Mouse (Mus musculus) cerebellum, adult (tissue): ENCODE results near the gene Amn1.
"Not testable (repeated sequence)": the region's sequence is repeated elsewhere in the genome, so short reads cannot be mapped to it uniquely, and the experiment has no call there.

ENCODE experiments used
- ATAC-seq: cut with Nextera tagmentation; 2 replicates; pipeline ENCODE4 v1.9.2; 2017; ENCODE audit warnings: mild to moderate bottlenecking, moderate library complexity, mixed read lengths; ENCODE audit not compliant: insufficient number of reproducible peaks, low FRiP score, low TSS enrichment

The Amn1 gene

DNA sequence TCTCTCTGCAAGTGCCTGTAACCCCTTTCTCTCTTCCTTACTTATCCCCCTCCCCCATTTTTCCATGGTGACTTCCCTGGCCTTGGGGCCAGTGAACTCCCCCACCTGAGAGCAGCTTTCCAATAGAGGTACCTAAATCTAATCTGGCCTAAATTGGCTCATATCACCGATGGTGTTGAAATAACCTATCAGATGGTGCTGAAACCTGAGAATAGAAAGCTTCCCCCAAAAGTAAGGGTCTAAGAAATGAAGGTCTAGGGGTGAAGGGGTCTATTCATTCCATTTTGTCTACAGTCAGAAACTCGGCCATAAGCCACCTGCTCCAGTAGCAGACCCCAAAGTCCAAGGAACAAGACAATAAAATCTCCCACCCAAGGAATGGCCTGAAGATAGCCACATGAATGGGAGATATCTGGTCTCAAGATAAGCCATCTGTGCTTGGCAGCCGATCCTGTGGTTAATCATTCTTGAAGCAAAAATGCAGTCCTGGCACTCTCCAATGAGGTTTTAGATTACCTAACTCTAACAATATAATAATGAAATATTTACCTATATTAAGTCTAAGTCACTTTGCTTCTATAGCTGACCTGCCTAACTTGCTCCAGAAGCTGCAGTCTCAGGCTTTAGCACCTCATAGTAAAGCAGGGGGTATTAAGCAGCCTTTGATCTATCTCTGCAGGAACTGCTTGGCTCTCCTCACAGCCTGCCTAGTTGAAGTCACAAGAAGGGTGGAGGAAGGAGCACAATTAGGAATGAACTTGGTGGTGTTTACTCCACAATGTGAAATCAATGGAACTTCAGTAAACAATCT lies 33.3 kb downstream of the Amn1 start:
- no peak for ATAC-seq

DNA sequence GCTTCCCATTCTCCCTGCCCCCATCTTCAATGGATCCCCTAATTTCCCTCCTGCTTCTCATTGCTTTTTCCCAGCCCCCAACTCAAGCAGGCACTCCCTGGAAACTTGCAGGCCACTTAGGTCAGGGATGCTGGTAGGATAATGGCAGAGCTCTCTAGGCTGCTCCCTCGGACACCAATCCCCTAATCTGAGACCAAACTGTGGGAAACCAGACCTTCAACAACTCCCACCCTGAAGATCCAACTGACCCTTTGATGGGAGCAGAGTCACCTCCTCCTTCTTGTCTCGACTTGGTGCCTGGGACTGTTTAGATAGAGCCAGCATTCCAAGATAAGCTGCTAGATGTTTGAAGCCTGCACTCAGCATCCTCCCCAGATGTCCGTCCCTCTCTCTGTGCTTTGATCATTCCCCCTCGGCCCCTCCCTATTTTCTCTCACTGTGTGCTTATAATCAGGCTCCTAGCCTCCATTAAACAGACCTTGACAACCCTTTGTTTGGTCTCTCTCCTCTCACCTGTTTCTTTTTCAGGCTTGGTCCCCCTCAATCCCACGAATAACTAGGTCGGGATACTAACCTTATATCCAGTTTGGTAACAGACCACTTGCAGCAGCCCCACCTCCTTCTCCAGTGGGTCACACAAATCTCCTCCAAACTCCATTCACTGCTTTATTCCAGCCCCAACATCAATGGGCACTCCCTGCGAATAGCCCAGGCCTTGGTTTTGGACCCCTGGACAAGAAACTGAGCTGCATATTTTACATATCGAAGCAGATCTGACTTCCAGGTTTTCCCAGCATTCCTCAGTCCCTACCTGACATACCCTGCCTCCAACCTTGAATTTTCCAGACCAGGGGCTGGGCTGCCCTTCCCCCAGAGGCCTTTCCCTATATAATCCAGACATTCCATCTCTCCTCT lies 34.1 kb downstream of the Amn1 start:
- no peak for ATAC-seq

- ATAC-seq = no peak
Observed at GRCm38 (mm10) chr6:149153473-149154115, 34.9 kb downstream of the Amn1 start.

DNA sequence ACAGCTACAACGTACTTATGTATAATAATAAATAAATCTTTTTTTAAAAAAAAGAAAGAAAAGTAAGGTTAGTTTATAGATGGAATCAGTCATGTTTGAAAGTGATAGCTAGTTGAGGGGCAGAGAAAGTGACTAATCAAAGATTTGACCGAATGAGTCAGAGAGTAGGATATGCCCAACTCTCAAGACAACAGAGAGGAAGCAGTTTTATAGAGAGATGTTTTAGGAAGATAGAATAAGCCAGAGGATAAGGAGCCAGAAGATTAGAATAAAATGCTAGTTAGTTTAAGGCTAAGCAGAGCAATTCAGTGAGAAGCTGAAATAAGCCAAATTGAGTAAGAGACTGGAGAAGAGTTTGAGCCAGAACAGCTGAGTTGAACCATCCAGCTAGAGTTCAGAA lies 36.4 kb downstream of the Amn1 start:
- ATAC-seq = no peak

DNA sequence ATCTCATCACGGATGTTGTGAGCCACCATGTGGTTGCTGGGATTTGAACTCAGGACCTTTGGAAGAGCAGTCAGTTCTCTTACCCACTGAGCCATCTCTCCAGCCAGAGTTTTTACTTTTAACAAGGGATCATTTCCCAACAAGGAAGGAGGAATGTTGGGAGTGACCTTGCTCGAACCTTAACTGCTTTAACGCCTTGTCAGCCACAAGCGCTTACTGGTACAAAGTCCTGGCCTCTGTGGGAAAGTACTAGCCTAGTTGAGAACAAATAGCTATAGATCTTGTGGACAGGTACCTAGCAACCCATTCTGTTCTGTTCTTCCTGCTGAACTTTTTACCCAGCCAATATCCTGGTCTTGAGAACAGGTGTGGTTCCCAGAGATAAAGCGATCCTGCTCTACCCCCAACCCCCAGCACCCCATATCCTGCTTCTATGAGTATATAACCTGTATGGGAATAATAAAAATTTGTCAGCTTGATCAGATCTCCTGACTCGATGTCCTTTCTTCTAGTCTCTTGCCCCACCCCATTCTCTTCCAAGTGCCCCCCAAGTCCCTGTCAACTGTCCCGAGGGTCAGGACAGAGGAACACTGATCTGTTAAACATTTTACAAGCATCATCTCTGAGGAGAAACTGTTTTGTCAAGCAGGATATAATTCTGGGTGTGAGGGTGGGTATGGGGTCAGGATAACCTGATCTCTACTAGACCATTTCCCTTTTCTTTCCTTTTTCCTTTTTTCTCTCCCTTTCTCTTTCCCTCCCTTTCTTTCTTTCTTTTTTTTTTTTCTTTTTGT lies 39.9 kb downstream of the Amn1 start:
- no peak for ATAC-seq

GRCm38 (mm10) chr6:149145143-149145542 lies 43.4 kb downstream of the Amn1 start:
- no peak for ATAC-seq

- ATAC-seq = peak; percentile 93
Observed at GRCm38 (mm10) chr6:149141393-149142173, 46.9 kb downstream of the Amn1 start.

DNA sequence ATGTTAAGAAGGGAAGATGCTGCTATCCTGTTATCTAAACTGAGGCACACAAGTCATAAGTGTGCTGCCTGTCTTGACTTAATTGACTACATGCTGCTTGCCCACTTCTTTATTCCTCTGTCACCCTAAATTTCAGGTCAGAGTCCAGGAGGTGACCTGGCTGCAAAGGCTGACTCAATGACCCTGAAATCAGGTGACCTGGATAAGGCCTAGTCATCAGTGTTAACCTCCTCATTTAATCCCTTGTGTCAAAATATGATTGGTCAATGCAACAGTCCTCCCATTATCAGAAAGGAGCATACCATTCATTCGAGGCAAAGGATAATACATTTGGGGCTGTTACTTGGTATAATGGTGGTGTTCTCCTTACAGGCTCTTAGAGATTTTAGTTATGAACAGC lies 49.0 kb downstream of the Amn1 start, which contains the start of gene Etfbkmt:
Etfbkmt (plus strand) TSS at position 379 of the 400 bp plus-strand sequence.
- no peak for ATAC-seq

DNA sequence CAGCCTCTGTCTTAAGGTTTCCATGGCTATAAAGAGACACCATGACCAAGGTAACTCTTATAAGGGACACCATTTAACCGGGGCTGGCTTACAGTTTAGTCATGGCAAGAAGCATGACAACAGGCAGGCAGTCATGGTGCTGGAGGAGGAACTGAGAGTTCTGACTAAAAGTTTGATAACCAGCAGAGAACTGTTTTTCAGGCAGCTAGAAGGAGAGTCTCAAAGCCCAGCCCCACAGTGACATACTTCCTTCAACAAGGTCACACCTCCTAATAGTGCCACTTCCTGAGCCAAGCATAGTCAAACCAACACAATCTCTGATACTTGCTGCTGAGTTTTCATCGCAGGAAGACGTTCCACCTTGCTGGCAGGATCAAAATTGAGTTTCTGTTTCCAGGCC lies 49.5 kb downstream of the Amn1 start:
- ATAC-seq = no peak

DNA sequence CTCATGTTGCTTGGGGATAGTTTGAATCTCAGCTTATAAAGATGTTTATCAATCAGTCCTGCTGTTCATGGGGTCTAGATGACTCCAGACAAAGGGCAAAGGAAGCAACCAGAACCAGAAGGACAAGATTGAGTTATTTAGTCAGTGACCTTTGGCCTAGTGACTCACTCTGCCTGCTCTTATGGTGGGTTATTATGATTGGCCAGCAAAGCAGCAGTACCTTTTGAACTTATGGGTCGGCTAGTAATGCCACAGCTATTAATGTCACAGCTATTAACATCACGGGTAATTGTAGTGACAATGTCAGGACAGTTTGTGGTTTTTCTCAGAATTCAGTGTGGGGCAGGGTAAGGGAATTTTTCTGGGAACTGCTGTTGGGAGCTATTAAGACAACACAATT lies 50.6 kb downstream of the Amn1 start:
- ATAC-seq = no peak

DNA sequence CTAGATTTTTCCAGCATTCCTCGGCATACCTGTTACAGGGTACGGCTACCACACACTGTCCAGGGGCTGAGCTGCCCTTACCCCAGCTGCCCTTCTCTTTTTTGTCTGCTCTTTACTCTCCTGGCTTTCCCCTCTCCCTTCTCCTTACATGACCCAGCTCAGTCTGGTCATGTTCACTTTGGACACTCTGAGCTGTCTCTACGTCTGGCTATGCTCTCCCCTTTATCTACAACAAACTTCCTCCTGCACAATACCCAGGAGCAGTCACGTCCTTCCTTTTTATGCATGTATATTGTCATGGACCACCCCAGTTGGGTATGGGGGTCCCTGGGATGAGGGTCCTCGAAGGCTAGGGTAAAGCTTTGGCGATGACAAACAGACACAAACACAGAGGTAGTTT lies 52.9 kb downstream of the Amn1 start:
- ATAC-seq = no peak

GRCm38 (mm10) chr6:149134391-149135150 lies 53.9 kb downstream of the Amn1 start:
- ATAC-seq = no peak

DNA sequence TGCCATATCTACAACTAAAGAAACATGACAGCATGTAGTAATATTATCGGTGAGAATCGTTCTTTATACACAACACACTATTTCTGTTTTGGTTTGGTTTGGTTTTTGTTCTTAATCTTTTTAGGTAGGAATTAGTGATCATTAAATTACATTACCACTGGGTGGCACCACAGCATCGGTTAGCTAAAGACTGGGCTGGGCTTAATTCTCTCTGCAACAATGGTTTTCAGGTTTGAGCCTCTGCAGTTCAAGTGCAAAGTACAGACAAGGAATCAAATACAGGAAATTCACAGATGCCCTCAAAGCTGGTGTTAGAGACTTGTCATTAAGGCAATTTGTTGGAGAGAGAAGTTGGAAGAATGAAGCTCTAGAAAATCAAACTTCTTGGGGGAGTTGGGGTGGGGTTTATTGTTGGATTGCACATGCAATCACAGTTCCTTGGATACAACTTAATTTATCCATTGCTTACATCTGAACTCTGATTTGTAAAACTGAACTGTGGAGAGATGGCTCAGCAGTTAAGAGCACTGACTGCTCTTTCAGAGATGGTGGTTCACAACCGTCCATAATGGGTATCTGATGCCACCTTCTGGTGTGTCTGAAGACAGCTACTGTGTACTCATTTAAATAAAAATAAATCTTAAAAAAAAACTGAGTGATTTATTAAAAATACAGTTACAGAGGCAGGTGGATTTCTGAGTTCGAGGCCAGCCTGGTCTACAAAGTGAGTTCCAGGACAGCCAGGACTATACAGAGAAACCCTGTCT lies 56.0 kb downstream of the Amn1 start:
- peak; percentile 74 for ATAC-seq

DNA sequence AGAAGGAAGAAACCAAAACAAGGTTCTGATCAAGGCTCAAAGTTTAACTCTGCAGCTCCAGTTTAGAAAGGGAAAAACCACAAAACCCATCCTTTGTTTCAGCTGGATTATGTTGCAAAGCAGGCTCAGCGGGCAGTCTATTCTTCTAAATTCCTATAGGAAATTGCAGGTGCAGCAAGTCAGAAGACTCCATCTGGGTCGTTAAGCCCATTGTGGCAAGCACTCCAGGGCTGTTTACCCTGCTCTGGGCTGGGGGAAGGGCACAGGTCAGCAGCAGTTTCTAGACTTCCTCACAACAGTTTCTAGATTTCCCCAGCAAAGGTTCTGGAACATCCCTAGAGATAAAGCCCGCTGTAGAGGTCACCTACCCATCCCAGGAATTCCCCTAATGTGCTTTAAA lies 57.4 kb downstream of the Amn1 start:
- ATAC-seq = no peak

GRCm38 (mm10) chr6:149129870-149130269 lies 58.6 kb downstream of the Amn1 start, which contains the start of gene Gm10203:
Gm10203 (plus strand) TSS chr6:149130170.
- not testable (repeated sequence) for ATAC-seq

GRCm38 (mm10) chr6:149126675-149127074 lies 61.8 kb downstream of the Amn1 start:
- no peak for ATAC-seq

GRCm38 (mm10) chr6:149123042-149123441 lies 65.5 kb downstream of the Amn1 start:
- ATAC-seq = no peak

DNA sequence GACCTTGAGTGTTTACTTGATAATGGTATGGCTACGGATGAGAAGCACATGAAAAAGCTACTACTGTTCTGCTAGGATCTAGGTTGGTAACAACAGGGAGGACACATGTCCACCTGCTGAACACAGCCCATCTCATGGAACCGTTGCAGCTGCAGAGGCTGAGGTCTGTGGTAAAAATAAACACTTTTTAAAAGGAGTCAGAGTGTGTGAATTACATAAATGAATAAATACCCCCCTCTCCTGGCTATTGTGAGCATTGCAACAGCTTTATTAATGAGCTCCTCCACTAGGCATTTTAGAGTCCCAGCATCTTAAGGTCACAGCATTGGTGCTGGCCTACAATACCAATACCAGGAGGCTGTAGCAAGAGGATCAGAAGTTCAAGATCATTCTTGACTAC lies 68.7 kb downstream of the Amn1 start:
- ATAC-seq = peak; percentile 85
